Mouse (Mus musculus) liver, embryonic 12.5 days (tissue): ENCODE measurements at regions not wholly inside any gene's neighbourhood (a gene's known extent, or its start where the extent isn't known, plus 50 kb on each side); places are given as distances from the start of the nearest gene placed in this dataset.

Experiments used
- ATAC-seq: fragments of 200-750 bp; cut with Nextera tagmentation; 2 replicates; pipeline ENCODE4 v1.8.0; 2017; ENCODE audit warnings: moderate number of reproducible peaks, mild to moderate bottlenecking, moderate library complexity
- H3K27ac ChIP-seq: fragments of 300-500 bp; sonication (generic); 2 replicates; pipeline ENCODE4 v1.5.1; 2016; ENCODE audit warnings: mild to moderate bottlenecking
- H3K27me3 ChIP-seq: fragments of 300-500 bp; sonication (generic); replicated peaks from 2 replicates; pipeline ENCODE4 v1.6.1; 2016; ENCODE audit warnings: mild to moderate bottlenecking, moderate library complexity
- H3K36me3 ChIP-seq: fragments of 300-500 bp; sonication (generic); 2 replicates; pipeline ENCODE4 v1.6.1; 2016; ENCODE audit warnings: mild to moderate bottlenecking, moderate library complexity
- H3K4me1 ChIP-seq: fragments of 300-500 bp; sonication (generic); 2 replicates; pipeline ENCODE4 v1.6.1; 2016
- H3K4me2 ChIP-seq: fragments of 300-500 bp; sonication (generic); 2 replicates; pipeline ENCODE4 v1.6.1; 2016; ENCODE audit warnings: mild to moderate bottlenecking, moderate library complexity
- H3K4me3 ChIP-seq: fragments of 300-500 bp; sonication (generic); 2 replicates; pipeline ENCODE4 v1.5.1; 2016; ENCODE audit warnings: mild to moderate bottlenecking, moderate library complexity
- H3K9ac ChIP-seq: fragments of 300-500 bp; sonication (generic); 2 replicates; pipeline ENCODE4 v1.6.1; 2016; ENCODE audit warnings: mild to moderate bottlenecking, moderate library complexity
- H3K9me3 ChIP-seq: fragments of 300-500 bp; sonication (generic); replicated peaks from 2 replicates; pipeline ENCODE4 v1.6.1; 2016; ENCODE audit warnings: mild to moderate bottlenecking, moderate library complexity
- WGBS: fragments of 180-500 bp; shearing (Covaris S2); methylation state at CpG from one replicate; pipeline ENCODE4 v1.1.7; 2016; ENCODE audit not compliant: insufficient replicate concordance; 5-methylcytosine and 5-hydroxymethylcytosine counted together

GRCm38 (mm10) chr7:69988704-69989103 is 377.8 kb downstream of the Nr2f2 start:
- WGBS = 25% methylated on average over 5 of the region's 5 CpGs

GRCm38 (mm10) chr7:69981301-69981700 is 385.2 kb downstream of the Nr2f2 start:
- no peaks in the 10 kb centered on the region for H3K36me3 ChIP-seq
- 56% methylated on average over 2 of the region's 2 CpGs for WGBS
- no peaks in the 10 kb centered on the region for H3K4me1 ChIP-seq
- no peak overlapping the region for H3K4me2 ChIP-seq
- H3K27me3 ChIP-seq = no peaks in the 10 kb centered on the region
- no peak overlapping the region for H3K4me3 ChIP-seq
- no peak overlapping the region for H3K27ac ChIP-seq
- no peaks in the 10 kb centered on the region for H3K9me3 ChIP-seq
- ATAC-seq = no peak
- no peak overlapping the region for H3K9ac ChIP-seq

More at GRCm38 (mm10) chr7:69988704-69989103, 377.8 kb downstream of the Nr2f2 start:
- H3K36me3 ChIP-seq = no peaks in the 10 kb centered on the region
- no peak for ATAC-seq
- no peaks in the 10 kb centered on the region for H3K9me3 ChIP-seq
- H3K4me3 ChIP-seq = no peak overlapping the region
- no peaks in the 10 kb centered on the region for H3K27me3 ChIP-seq
- no peak overlapping the region for H3K9ac ChIP-seq
- H3K4me2 ChIP-seq = no peak overlapping the region
- no peaks in the 10 kb centered on the region for H3K4me1 ChIP-seq
- H3K27ac ChIP-seq = no peak overlapping the region

GRCm38 (mm10) chr7:69976369-69976768 is 390.2 kb downstream of the Nr2f2 start:
- H3K9me3 ChIP-seq = no peaks in the 10 kb centered on the region
- no peak for ATAC-seq
- no peak overlapping the region for H3K27ac ChIP-seq
- H3K27me3 ChIP-seq = no peaks in the 10 kb centered on the region
- no peaks in the 10 kb centered on the region for H3K4me1 ChIP-seq
- no peak overlapping the region for H3K4me3 ChIP-seq
- no peak overlapping the region for H3K4me2 ChIP-seq
- WGBS = 74% methylated on average over 3 of the region's 3 CpGs
- H3K9ac ChIP-seq = no peak overlapping the region
- H3K36me3 ChIP-seq = no peaks in the 10 kb centered on the region

DNA sequence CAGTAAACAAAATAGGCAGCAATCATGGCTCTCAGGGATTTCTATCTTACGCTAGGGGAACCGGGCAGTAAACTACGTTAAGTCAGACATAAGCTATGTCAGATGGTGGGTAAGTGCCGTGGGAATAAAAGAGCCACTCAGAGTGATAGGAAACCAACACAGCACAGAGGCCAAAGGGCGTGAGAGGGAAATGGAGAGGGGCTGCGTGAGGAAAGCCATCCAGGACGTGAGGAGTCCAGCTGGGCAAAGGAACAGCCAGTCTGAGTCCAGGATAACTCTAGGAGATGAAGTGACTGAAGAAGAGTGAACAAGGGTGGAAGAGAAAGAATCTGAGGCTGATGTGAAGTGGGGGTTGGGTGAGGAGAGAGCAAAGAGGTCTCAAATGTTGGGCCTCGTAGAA is 402.5 kb downstream of the Nr2f2 start:
- no peaks in the 10 kb centered on the region for H3K4me1 ChIP-seq
- H3K27ac ChIP-seq = no peak overlapping the region
- no peak for ATAC-seq
- no peak overlapping the region for H3K9ac ChIP-seq
- WGBS = 62% methylated on average over 8 of the region's 8 CpGs
- no peak overlapping the region for H3K4me3 ChIP-seq
- no peaks in the 10 kb centered on the region for H3K9me3 ChIP-seq
- H3K27me3 ChIP-seq = no peaks in the 10 kb centered on the region
- H3K36me3 ChIP-seq = no peaks in the 10 kb centered on the region
- no peak overlapping the region for H3K4me2 ChIP-seq

GRCm38 (mm10) chr7:69950221-69950670 is 416.3 kb downstream of the Nr2f2 start:
- H3K9ac ChIP-seq = no peak overlapping the region
- H3K4me2 ChIP-seq = no peak overlapping the region
- no peak overlapping the region for H3K4me3 ChIP-seq
- no peaks in the 10 kb centered on the region for H3K4me1 ChIP-seq
- H3K9me3 ChIP-seq = no peaks in the 10 kb centered on the region
- no peak overlapping the region for H3K27ac ChIP-seq
- 66% methylated on average over 6 of the region's 6 CpGs for WGBS
- H3K27me3 ChIP-seq = no peaks in the 10 kb centered on the region
- no peak for ATAC-seq
- no peaks in the 10 kb centered on the region for H3K36me3 ChIP-seq

- Histone ChIP-seq H3K36me3 (no peaks in the 10 kb centered on the region), H3K4me1 (no peaks in the 10 kb centered on the region), H3K4me2 (no peak overlapping the region), H3K4me3 (no peak overlapping the region), H3K9ac (no peak overlapping the region), H3K9me3 (no peaks in the 10 kb centered on the region), H3K27ac (no peak overlapping the region), H3K27me3 (no peaks in the 10 kb centered on the region)
- no peak for ATAC-seq
- WGBS = 61% methylated on average over 10 of the region's 10 CpGs
Measured at GRCm38 (mm10) chr7:69949647-69950121, 416.9 kb downstream of the Nr2f2 start.

GRCm38 (mm10) chr7:69946396-69946795 is 420.1 kb downstream of the Nr2f2 start:
- Histone ChIP-seq H3K27ac (no peak overlapping the region), H3K9me3 (no peaks in the 10 kb centered on the region), H3K9ac (no peak overlapping the region), H3K27me3 (no peaks in the 10 kb centered on the region), H3K4me3 (no peak overlapping the region), H3K36me3 (no peaks in the 10 kb centered on the region), H3K4me1 (no peaks in the 10 kb centered on the region), H3K4me2 (no peak overlapping the region)
- 52% methylated on average over 3 of the region's 3 CpGs for whole genome bisulfite sequencing
- ATAC-seq = no peak

- Histone ChIP-seq H3K27me3 (no peaks in the 10 kb centered on the region), H3K4me3 (no peak overlapping the region), H3K36me3 (no peaks in the 10 kb centered on the region), H3K27ac (no peak overlapping the region), H3K9ac (no peak overlapping the region), H3K9me3 (no peaks in the 10 kb centered on the region), H3K4me1 (no peaks in the 10 kb centered on the region), H3K4me2 (no peak overlapping the region)
- no peak for ATAC-seq
- 79% methylated on average over 6 of the region's 6 CpGs for WGBS
Measured at GRCm38 (mm10) chr7:69941881-69942280, 424.7 kb downstream of the Nr2f2 start.

- WGBS = 78% methylated on average over 5 of the region's 5 CpGs
- no peaks in the 10 kb centered on the region for H3K36me3 ChIP-seq
- H3K4me2 ChIP-seq = no peak overlapping the region
- no peak overlapping the region for H3K4me3 ChIP-seq
- H3K9ac ChIP-seq = no peak overlapping the region
- H3K9me3 ChIP-seq = no peaks in the 10 kb centered on the region; the same call in 1 of the 2 replicates
- H3K27me3 ChIP-seq = no peaks in the 10 kb centered on the region
- no peak overlapping the region for H3K27ac ChIP-seq
- no peaks in the 10 kb centered on the region for H3K4me1 ChIP-seq
- no peak for ATAC-seq
Measured at GRCm38 (mm10) chr7:69925261-69925660, 441.3 kb downstream of the Nr2f2 start.

DNA sequence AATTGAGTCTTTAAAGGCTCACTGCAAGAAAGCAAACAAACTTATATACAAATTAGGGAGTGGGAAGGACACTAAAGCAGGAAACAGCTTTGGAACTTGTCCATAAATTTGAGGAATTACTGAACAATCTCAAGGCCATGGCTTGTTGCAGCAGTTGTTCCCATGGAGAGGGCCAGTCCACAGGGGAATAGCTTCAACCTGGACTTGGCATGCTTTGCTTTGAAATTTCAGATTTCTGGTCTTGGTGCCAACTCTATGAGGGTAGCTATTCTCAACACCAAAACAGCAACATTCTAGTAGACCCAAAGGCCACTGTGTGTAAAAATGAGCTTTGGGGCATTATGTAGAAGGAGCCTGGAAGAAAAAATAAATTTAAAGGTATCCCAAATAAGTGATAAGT is 442.0 kb downstream of the Nr2f2 start:
- Histone ChIP-seq H3K9ac (no peak overlapping the region), H3K27ac (no peak overlapping the region), H3K4me1 (no peaks in the 10 kb centered on the region), H3K9me3 (no peaks in the 10 kb centered on the region; the same call in 1 of the 2 replicates), H3K27me3 (no peaks in the 10 kb centered on the region), H3K4me3 (no peak overlapping the region), H3K36me3 (no peaks in the 10 kb centered on the region), H3K4me2 (no peak overlapping the region)
- ATAC-seq = no peak

GRCm38 (mm10) chr7:69911760-69912159 is 454.8 kb downstream of the Nr2f2 start:
- WGBS = 33% methylated on average over 4 of the region's 4 CpGs
- Histone ChIP-seq H3K27me3 (no peaks in the 10 kb centered on the region), H3K36me3 (no peaks in the 10 kb centered on the region), H3K4me3 (no peak overlapping the region), H3K4me1 (no peaks in the 10 kb centered on the region), H3K9me3 (no peaks in the 10 kb centered on the region), H3K9ac (no peak overlapping the region), H3K4me2 (no peak overlapping the region), H3K27ac (no peak overlapping the region)
- no peak for ATAC-seq

GRCm38 (mm10) chr7:69890503-69891061 is 476.0 kb downstream of the Nr2f2 start:
- no peak overlapping the region for H3K27ac ChIP-seq
- H3K4me2 ChIP-seq = no peak overlapping the region
- no peak overlapping the region for H3K9ac ChIP-seq
- no peak overlapping the region for H3K4me3 ChIP-seq
- 66% methylated on average over 9 of the region's 9 CpGs for WGBS
- no peaks in the 10 kb centered on the region for H3K27me3 ChIP-seq
- no peaks in the 10 kb centered on the region for H3K4me1 ChIP-seq
- no peaks in the 10 kb centered on the region for H3K36me3 ChIP-seq
- no peak for ATAC-seq
- no peaks in the 10 kb centered on the region for H3K9me3 ChIP-seq

DNA sequence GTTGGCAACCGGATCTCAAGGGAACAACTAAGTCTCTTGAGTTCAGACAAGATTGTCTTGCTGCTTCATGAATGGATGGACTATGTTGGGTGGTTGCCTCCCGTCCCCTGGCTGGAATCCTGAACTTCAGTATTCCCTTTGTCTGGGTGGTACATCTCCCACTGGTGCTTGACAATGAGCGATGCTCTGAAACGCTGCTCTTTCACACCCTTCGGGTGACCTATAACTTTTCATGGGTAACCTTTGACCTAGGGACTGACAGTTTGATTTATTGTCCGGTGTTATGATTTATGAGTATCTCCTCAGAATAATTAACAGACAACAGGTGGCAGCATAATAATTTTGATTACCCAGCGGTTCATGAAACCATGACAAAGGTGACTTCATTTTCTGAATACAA is 478.3 kb downstream of the Nr2f2 start:
- Histone ChIP-seq H3K4me3 (no peak overlapping the region), H3K27me3 (no peaks in the 10 kb centered on the region), H3K9me3 (no peaks in the 10 kb centered on the region), H3K27ac (no peak overlapping the region), H3K4me2 (no peak overlapping the region), H3K36me3 (no peaks in the 10 kb centered on the region), H3K9ac (no peak overlapping the region), H3K4me1 (no peaks in the 10 kb centered on the region)
- no peak for ATAC-seq
- 77% methylated on average over 7 of the region's 7 CpGs for whole genome bisulfite sequencing
